Mouse (Mus musculus) lung, embryonic 14.5 days (tissue): ENCODE measurements around the gene Rita1. TPM values are rescaled to one million over a fixed set of nuclear protein-coding genes. Genes with fewer than 3 reads are reported as not detected.
A peak's percentile ranks its signal among the peaks of the same experiment; 100 is the strongest.

Experiments used
- ATAC-seq: fragments of 200-750 bp; cut with Nextera tagmentation; 2 replicates; pipeline ENCODE4 v1.8.0; 2017; ENCODE audit warnings: mild to moderate bottlenecking, moderate TSS enrichment, moderate library complexity; ENCODE audit not compliant: insufficient read depth
- DNase-seq: peaks from one replicate; pipeline ENCODE4 v3.0.0-alpha.2; 2015
- H3K27ac ChIP-seq: fragments of 300-500 bp; sonication (generic); 2 replicates; pipeline ENCODE4 v1.5.1; 2014; ENCODE audit warnings: low read depth, mild to moderate bottlenecking, moderate library complexity
- H3K27me3 ChIP-seq: fragments of 300-500 bp; sonication (generic); 2 replicates; pipeline ENCODE4 v1.6.1; 2014; ENCODE audit warnings: low read length, control low read depth; ENCODE audit not compliant: insufficient read depth
- H3K36me3 ChIP-seq: fragments of 300-500 bp; sonication (generic); 2 replicates; pipeline ENCODE4 v1.6.1; 2014; ENCODE audit warnings: control low read depth; ENCODE audit not compliant: insufficient read depth
- H3K4me1 ChIP-seq: fragments of 300-500 bp; sonication (generic); 2 replicates; pipeline ENCODE4 v1.6.1; 2014; ENCODE audit warnings: antibody characterized with exemption, control low read depth; ENCODE audit not compliant: insufficient read depth
- H3K4me2 ChIP-seq: fragments of 300-500 bp; sonication (generic); 2 replicates; pipeline ENCODE4 v1.6.1; 2014; ENCODE audit warnings: mild to moderate bottlenecking
- H3K4me3 ChIP-seq: fragments of 300-500 bp; sonication (generic); 2 replicates; pipeline ENCODE4 v1.5.1; 2014; ENCODE audit warnings: low read depth, low read length
- H3K9ac ChIP-seq: fragments of 300-500 bp; sonication (generic); 2 replicates; pipeline ENCODE4 v1.6.1; 2014
- H3K9me3 ChIP-seq: fragments of 300-500 bp; sonication (generic); 2 replicates; pipeline ENCODE4 v1.6.1; 2016; ENCODE audit warnings: low read depth, low read length, control low read depth
- CTCF ChIP-seq: IDR thresholded peaks from 2 replicates; pipeline ENCODE4 v1.5.1; 2016; ENCODE audit warnings: antibody characterized with exemption, low read depth
- WGBS: fragments of 180-500 bp; shearing (Covaris S2); extraction: QIAGEN DNeasy Blood & Tissue Kit; methylation state at CpG from one replicate; pipeline ENCODE4 v1.1.7; 2014; 5-methylcytosine and 5-hydroxymethylcytosine counted together
- polyA plus RNA-seq: library from polyadenylated mRNA; unstranded; fragments of >200 nt; fragmentation: Nextera tagmentation; extraction: Ambion mirVana; gene quantifications from 2 replicates; pipeline ENCODE4 v1.2.1, GENCODE M21; 2014

Gene Rita1
- polyA plus RNA-seq, 1 experiment from 2014 or later = 9.5 TPM

DNA sequence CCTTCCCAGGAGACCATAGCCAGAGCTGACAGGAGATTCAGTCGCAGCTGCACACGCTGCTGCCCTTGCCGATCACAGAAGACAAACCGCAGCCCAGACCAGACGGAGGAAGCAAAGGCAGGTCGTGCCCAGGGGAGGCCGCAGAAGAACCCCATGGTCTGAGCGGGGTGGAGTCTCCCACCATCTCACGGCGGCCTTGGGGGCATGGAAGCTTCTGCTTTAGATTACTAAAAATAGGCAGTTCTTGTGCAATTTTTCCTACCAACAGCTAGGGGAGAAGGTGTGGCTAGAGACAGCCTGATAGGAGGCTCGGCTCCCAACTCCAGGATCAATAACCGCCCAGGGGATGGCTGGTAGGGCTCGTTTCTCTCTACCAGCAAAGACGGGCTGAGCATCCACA lies 53.6 kb downstream of the Rita1 start:
- no peak overlapping the region; the same call in 1 of the 2 replicates for H3K9ac ChIP-seq
- TF ChIP-seq CTCF = no peak
- H3K27ac ChIP-seq = no peak overlapping the region
- WGBS = 51% methylated on average over 14 of the region's 14 CpGs
- no peaks in the 10 kb centered on the region for H3K9me3 ChIP-seq
- peaks cover 36% of the 10 kb centered on the region for H3K4me1 ChIP-seq
- DNase-seq = peak; percentile 25
- no peak overlapping the region for H3K4me2 ChIP-seq
- no peak for ATAC-seq
- peaks cover 27% of the 10 kb centered on the region for H3K36me3 ChIP-seq
- H3K27me3 ChIP-seq = no peaks in the 10 kb centered on the region
- no peak overlapping the region for H3K4me3 ChIP-seq

DNA sequence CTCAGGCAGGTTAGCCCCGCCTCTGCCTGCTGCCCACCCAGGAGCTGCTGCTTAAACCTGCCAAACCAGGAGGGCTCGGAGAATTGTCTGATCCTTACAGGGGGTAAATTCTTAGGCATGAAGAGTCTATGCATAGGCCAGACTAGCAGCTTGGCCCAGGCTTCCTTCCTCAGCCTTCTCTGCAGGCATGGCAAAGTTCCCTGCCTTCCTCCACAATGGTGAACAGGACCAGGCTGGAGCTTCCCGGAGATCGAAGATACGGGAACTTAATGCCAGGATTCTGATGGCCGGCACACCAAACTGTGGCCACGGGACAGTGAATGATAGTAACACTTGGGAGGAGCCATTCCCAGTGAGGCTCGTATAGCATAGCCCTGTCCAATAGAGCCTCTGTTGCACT lies 54.3 kb downstream of the Rita1 start:
- H3K9me3 ChIP-seq = no peaks in the 10 kb centered on the region

DNA sequence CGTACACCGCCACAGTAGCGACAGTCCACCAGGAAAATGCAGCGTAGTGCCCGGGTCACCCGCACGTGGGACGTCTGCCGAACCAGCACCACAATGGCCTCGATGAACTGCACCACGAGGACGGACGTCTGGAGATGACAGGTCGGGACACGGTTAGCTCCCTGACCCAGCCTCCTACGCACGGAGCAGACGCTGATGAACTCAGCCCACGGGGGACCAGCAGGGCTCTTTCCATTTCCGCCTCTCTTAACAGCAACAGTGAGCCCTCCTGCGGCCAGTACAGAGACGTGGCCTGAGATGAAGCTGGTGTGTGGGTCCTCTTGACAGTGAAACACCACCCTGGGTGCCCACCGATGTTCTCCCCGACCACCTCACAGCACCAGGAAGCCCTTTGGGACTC lies 56.5 kb downstream of the Rita1 start:
- H3K27me3 ChIP-seq = no peaks in the 10 kb centered on the region
- ATAC-seq = no peak
- H3K36me3 ChIP-seq = peaks cover 52% of the 10 kb centered on the region

More for the DNA sequence above, 54.3 kb downstream of the Rita1 start:
- H3K27me3 ChIP-seq = no peaks in the 10 kb centered on the region
- ATAC-seq (no peak), DNase-seq (no peak)
- peaks cover 34% of the 10 kb centered on the region for H3K36me3 ChIP-seq
- H3K9ac ChIP-seq = no peak overlapping the region
- no peak overlapping the region for H3K27ac ChIP-seq
- no peak overlapping the region for H3K4me3 ChIP-seq
- H3K4me1 ChIP-seq = peaks cover 30% of the 10 kb centered on the region
- 65% methylated on average over 8 of the region's 8 CpGs for WGBS
- H3K4me2 ChIP-seq = no peak overlapping the region
- no peak for TF ChIP-seq CTCF

DNA sequence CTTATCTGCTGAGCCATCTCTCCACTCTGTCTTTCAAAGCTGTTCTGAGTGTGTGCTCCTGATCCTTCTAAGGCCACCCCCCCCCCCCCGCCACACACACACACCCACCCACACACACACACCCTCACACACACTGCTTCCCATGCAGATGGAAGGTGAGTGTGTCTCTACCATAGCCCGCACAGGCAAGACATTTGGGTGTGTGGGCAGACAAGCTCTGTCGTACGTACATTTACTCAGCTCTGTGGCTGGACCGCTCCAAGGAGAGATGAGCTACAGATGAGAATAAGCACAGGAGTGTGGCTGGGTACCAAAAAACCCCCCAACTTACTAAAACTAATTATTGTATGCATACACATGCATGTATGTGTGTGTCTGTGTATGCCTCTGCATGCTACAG lies 61.7 kb downstream of the Rita1 start:
- 94% methylated on average over 5 of the region's 5 CpGs for WGBS
- H3K36me3 ChIP-seq = peaks cover 46% of the 10 kb centered on the region

More for the DNA sequence above, 56.5 kb downstream of the Rita1 start:
- no peak overlapping the region for H3K9ac ChIP-seq
- no peak for DNase-seq
- WGBS = 87% methylated on average over 24 of the region's 24 CpGs
- no peak overlapping the region for H3K4me2 ChIP-seq
- TF ChIP-seq CTCF = no peak
- no peak overlapping the region for H3K4me3 ChIP-seq
- no peak overlapping the region for H3K27ac ChIP-seq
- H3K9me3 ChIP-seq = no peaks in the 10 kb centered on the region
- peaks cover 21% of the 10 kb centered on the region for H3K4me1 ChIP-seq

DNA sequence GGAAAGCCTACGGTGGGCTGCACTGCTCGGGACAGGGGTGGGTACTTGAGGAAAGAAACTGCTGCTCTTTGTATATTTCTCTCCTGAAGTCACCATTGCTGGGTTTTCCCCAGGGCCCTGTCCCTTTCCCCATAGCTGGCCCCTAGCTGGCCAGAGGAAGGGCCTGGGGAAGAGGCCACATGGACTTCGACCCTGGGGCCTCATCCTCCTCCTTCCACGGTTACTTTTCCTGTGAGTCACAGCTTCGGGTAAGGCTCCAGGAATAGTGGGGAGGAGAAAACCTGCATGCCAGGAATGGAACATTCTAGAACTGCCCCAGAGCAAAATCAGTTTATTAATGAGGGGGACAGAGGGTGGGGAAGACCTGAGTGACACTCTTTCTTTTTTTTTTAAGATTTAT lies 62.3 kb downstream of the Rita1 start:
- Histone ChIP-seq H3K9ac (no peak overlapping the region), H3K9me3 (no peaks in the 10 kb centered on the region), H3K36me3 (peaks cover 41% of the 10 kb centered on the region; the same call in 1 of the 2 replicates), H3K4me2 (no peak overlapping the region), H3K27me3 (no peaks in the 10 kb centered on the region), H3K4me3 (no peak overlapping the region), H3K4me1 (no peaks in the 10 kb centered on the region), H3K27ac (no peak overlapping the region)
- 80% methylated on average over 5 of the region's 5 CpGs for WGBS
- ATAC-seq (no peak), DNase-seq (no peak)
- TF ChIP-seq CTCF = no peak

More for the DNA sequence above, 61.7 kb downstream of the Rita1 start:
- H3K27me3 ChIP-seq = no peaks in the 10 kb centered on the region
- no peak for TF ChIP-seq CTCF
- H3K27ac ChIP-seq = no peak overlapping the region
- no peak overlapping the region for H3K4me2 ChIP-seq
- no peak for ATAC-seq
- no peaks in the 10 kb centered on the region for H3K4me1 ChIP-seq
- DNase-seq = no peak
- no peak overlapping the region for H3K9ac ChIP-seq
- H3K4me3 ChIP-seq = no peak overlapping the region
- no peaks in the 10 kb centered on the region for H3K9me3 ChIP-seq

DNA sequence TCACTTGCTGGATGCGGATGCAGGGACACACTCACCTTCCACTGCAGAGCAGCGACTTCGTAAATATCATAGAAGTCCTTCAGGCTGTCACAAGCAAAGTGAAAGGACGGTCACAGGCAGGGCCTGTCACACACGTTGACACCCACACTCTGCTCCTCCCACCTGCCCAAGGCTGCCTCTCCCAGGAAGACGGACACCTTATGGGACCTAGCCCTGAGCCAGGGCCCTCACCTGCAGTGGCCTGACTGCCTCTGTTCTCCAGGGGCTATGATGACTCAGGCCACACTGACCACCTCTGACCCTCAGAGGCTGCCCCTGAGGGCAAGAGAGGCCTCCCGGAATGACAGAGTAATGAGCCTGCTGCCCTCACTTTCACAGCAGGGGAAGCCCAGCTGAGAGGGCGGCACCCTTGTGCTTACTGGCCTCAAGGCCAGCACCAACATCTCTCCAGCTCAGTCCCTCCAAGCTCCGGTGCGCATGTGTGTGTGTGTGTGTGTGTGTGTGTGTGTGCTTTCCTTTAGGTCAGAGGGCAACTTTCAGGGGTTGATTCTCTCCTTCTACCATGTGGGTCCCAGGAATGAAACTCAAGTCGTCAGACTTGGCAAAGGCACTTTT lies 64.0 kb downstream of the Rita1 start:
- Histone ChIP-seq H3K9me3 (no peaks in the 10 kb centered on the region), H3K4me2 (no peak overlapping the region), H3K4me3 (no peak overlapping the region), H3K27me3 (no peaks in the 10 kb centered on the region), H3K27ac (no peak overlapping the region), H3K9ac (no peak overlapping the region), H3K36me3 (peaks cover 35% of the 10 kb centered on the region; the same call in 1 of the 2 replicates), H3K4me1 (no peaks in the 10 kb centered on the region)
- DNase-seq (no peak), ATAC-seq (no peak)
- TF ChIP-seq CTCF = no peak
- 67% methylated on average over 11 of the region's 11 CpGs for WGBS

Other genes with a start within 250 kb of the Rita1 start
- not detected in 2 replicates for gene Lhx5, start 180.9 kb downstream of the Rita1 start, polyA plus RNA-seq
- gene Sdsl, start 139.8 kb downstream of the Rita1 start, polyA plus RNA-seq = 3.3 and 4.7 TPM in 2 replicates
- gene Sds, start 136.1 kb downstream of the Rita1 start, polyA plus RNA-seq = not detected in 2 replicates
- 46.3 and 49.6 TPM in 2 replicates for gene Plbd2, start 109.0 kb downstream of the Rita1 start, polyA plus RNA-seq
- gene Slc8b1, start 101.4 kb downstream of the Rita1 start, polyA plus RNA-seq = 2.7 and 3.6 TPM in 2 replicates
- 16.5 and 17.0 TPM in 2 replicates for gene Tpcn1, start 23.9 kb downstream of the Rita1 start, polyA plus RNA-seq
- 0.35 and 0.37 TPM in 2 replicates for gene Iqcd, start 23.6 kb downstream of the Rita1 start, polyA plus RNA-seq
- gene Ddx54, start 150 bp upstream of the Rita1 start, polyA plus RNA-seq = 31.5 and 37.2 TPM in 2 replicates
- gene Cfap73, start 21.6 kb upstream of the Rita1 start, polyA plus RNA-seq = not detected in 2 replicates
- gene Rasal1, start 36.2 kb upstream of the Rita1 start, polyA plus RNA-seq = 0.15 TPM in 1 of 2 replicates, not detected in the other
- 2.2 and 2.8 TPM in 2 replicates for gene Dtx1, start 99.3 kb upstream of the Rita1 start, polyA plus RNA-seq
- gene Oas2, start 137.3 kb upstream of the Rita1 start, polyA plus RNA-seq = 0.28 and 0.57 TPM in 2 replicates
- 0.05 and 0.07 TPM in 2 replicates for gene Oas3, start 165.1 kb upstream of the Rita1 start, polyA plus RNA-seq
- gene Oas1e, start 182.9 kb upstream of the Rita1 start, polyA plus RNA-seq = not detected in 2 replicates
- 0.32 and 0.68 TPM in 2 replicates for gene Oas1c, start 199.9 kb upstream of the Rita1 start, polyA plus RNA-seq
- gene Oas1f, start 234.8 kb upstream of the Rita1 start, polyA plus RNA-seq = not detected in 2 replicates
- not detected in 2 replicates for gene Oas1h, start 248.8 kb upstream of the Rita1 start, polyA plus RNA-seq